Mouse (Mus musculus) C2C12 (cell line): ENCODE measurements around the gene Myh11. TPM values are rescaled to one million over a fixed set of nuclear protein-coding genes. Genes with fewer than 3 reads are reported as not detected.

Experiments
- H3K27me3 ChIP-seq: one replicate; pipeline ENCODE4 v1.6.1; 2011; ENCODE audit not compliant: control insufficient read depth, insufficient read depth, insufficient read length
- H3K36me3 ChIP-seq: one replicate; pipeline ENCODE4 v1.6.1; 2011; ENCODE audit not compliant: control insufficient read depth, insufficient read depth
- H3K4me3 ChIP-seq: one replicate; pipeline ENCODE4 v1.5.1; 2011; ENCODE audit warnings: mild to moderate bottlenecking, control low read depth; ENCODE audit not compliant: poor library complexity, insufficient read depth, severe bottlenecking
- H3K79me2 ChIP-seq: one replicate; pipeline ENCODE4 v1.6.1; 2011; ENCODE audit not compliant: control insufficient read depth, insufficient read depth
- H3K79me3 ChIP-seq: one replicate; pipeline ENCODE4 v1.6.1; 2011; ENCODE audit warnings: low read depth, control low read depth
- H3ac ChIP-seq: one replicate; pipeline ENCODE3; 2011; ENCODE audit warnings: low read depth; ENCODE audit not compliant: control insufficient read depth, insufficient read length
- CEBPB ChIP-seq: IDR thresholded peaks from one replicate; pipeline ENCODE4 v1.6.1; 2011; ENCODE audit warnings: low read depth, mild to moderate bottlenecking, control low read depth, moderate library complexity
- CTCF ChIP-seq: IDR thresholded peaks from one replicate; pipeline ENCODE4 v1.5.1; 2011; ENCODE audit not compliant: control insufficient read depth, insufficient read depth, insufficient read length
- FOSL1 ChIP-seq: IDR thresholded peaks from one replicate; pipeline ENCODE4 v1.8.0; 2011; ENCODE audit warnings: mild to moderate bottlenecking, low read length; ENCODE audit not compliant: poor library complexity, insufficient read depth, severe bottlenecking
- MAX ChIP-seq: IDR thresholded peaks from one replicate; pipeline ENCODE4 v1.6.1; 2011; ENCODE audit warnings: mild to moderate bottlenecking, control low read depth
- MYOD1 ChIP-seq: IDR thresholded peaks from one replicate; pipeline ENCODE4 v1.6.1; 2011; ENCODE audit warnings: low read depth; ENCODE audit not compliant: control insufficient read depth, insufficient read length
- MYOG ChIP-seq: IDR thresholded peaks from one replicate; pipeline ENCODE4 v1.6.1; 2011; ENCODE audit not compliant: control insufficient read depth, insufficient read length; ENCODE audit errors: extremely low read depth
- USF1 ChIP-seq: IDR thresholded peaks from one replicate; pipeline ENCODE4 v1.6.1; 2011; ENCODE audit warnings: low read depth, mild to moderate bottlenecking, control low read depth, moderate library complexity
- polyA plus RNA-seq: library from polyadenylated mRNA; unstranded; fragments of >200 nt; fragmentation: generic; extraction: Trizol; gene quantifications from one replicate; pipeline ENCODE4 v1.2.1, GENCODE M21; 2012; ENCODE audit warnings: missing spikeins

Gene Myh11
- polyA plus RNA-seq, 1 experiment, result 0.01 TPM

GRCm38 (mm10) chr16:14295291-14295690, 4.1 kb upstream of the Myh11 start:
- TF ChIP-seq CEBPB (no peak), CTCF (no peak), MAX (no peak), MYOD1 (no peak), USF1 (no peak), MYOG (no peak), FOSL1 (no peak)
- Histone ChIP-seq H3K79me2 (no peaks in the 10 kb centered on the region), H3K4me3 (no peak overlapping the region), H3K36me3 (peaks cover 22% of the 10 kb centered on the region), H3K27me3 (no peaks in the 10 kb centered on the region), H3K79me3 (no peaks in the 10 kb centered on the region), H3ac (no peak overlapping the region)

- no peaks in the 10 kb centered on the region for H3K79me3 ChIP-seq
- TF ChIP-seq MAX (no peak), MYOG (no peak), USF1 (no peak), MYOD1 (no peak), FOSL1 (no peak), CEBPB (no peak), CTCF (no peak)
- peaks cover under 1% of the 10 kb centered on the region for H3K36me3 ChIP-seq
- no peak overlapping the region for H3K4me3 ChIP-seq
- H3K27me3 ChIP-seq, result peaks cover 3% of the 10 kb centered on the region
- no peaks in the 10 kb centered on the region for H3K79me2 ChIP-seq
- no peak overlapping the region for H3ac ChIP-seq
Observed at GRCm38 (mm10) chr16:14292205-14293199, 1.3 kb upstream of the Myh11 start.

- TF ChIP-seq CTCF, result no peak
- TF ChIP-seq MYOG, result no peak
- no peak for TF ChIP-seq FOSL1
- Histone ChIP-seq H3K4me3 (no peak overlapping the region), H3K27me3 (peaks cover 18% of the 10 kb centered on the region), H3ac (no peak overlapping the region), H3K79me2 (no peaks in the 10 kb centered on the region), H3K36me3 (no peaks in the 10 kb centered on the region), H3K79me3 (no peaks in the 10 kb centered on the region)
Observed at GRCm38 (mm10) chr16:14272374-14272965, 18.7 kb downstream of the Myh11 start.

- H3K79me2 ChIP-seq, result no peaks in the 10 kb centered on the region
- H3K27me3 ChIP-seq, result peaks cover 12% of the 10 kb centered on the region
- H3K79me3 ChIP-seq, result no peaks in the 10 kb centered on the region
- no peaks in the 10 kb centered on the region for H3K36me3 ChIP-seq
- no peak overlapping the region for H3ac ChIP-seq
- no peak for TF ChIP-seq MYOG
- TF ChIP-seq MYOD1, result no peak
- TF ChIP-seq MAX, result no peak
- H3K4me3 ChIP-seq, result no peak overlapping the region
Observed at GRCm38 (mm10) chr16:14265203-14265920, 25.8 kb downstream of the Myh11 start.

GRCm38 (mm10) chr16:14264504-14264903, 26.7 kb downstream of the Myh11 start:
- H3K27me3 ChIP-seq, result peaks cover 9% of the 10 kb centered on the region
- no peaks in the 10 kb centered on the region for H3K36me3 ChIP-seq
- no peak overlapping the region for H3ac ChIP-seq
- H3K79me3 ChIP-seq, result no peaks in the 10 kb centered on the region
- TF ChIP-seq MYOG, result no peak
- no peak for TF ChIP-seq MAX
- no peak for TF ChIP-seq CEBPB
- no peak for TF ChIP-seq MYOD1
- no peak for TF ChIP-seq USF1
- no peak for TF ChIP-seq CTCF
- no peak for TF ChIP-seq FOSL1
- no peaks in the 10 kb centered on the region for H3K79me2 ChIP-seq
- no peak overlapping the region for H3K4me3 ChIP-seq
